Mouse (Mus musculus) kidney, postnatal 4 days (tissue): ENCODE data around the gene Calca.
"Not testable (repeated sequence)": the region's sequence is repeated elsewhere in the genome, so short reads cannot be mapped to it uniquely, and the experiment has no call there.

Experiments
- DNase-seq, 2 experiments: peaks; one replicate each; pipeline ENCODE4 v3.0.0; 2021; ENCODE audit warnings: mixed read lengths in 2 of 2

Gene Calca

DNA sequence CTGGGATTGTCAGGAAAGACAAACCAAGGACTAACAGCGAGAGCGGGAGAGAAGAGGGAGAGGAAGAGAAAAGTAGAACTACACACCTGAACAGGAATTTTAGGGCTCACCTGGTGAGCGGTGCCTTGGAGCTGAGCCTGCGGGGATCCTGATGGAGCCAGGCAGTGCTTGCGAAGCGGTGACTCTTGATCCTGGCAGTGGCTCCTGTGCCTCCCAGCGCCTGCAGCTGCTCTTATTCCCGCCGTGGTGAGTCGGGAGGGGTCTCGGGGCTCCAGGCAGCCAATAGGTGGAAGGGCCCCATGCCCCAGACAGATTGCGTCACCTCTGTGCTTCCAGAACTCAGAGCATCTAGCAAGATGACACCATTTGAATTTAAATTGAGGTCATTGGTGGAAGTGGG lies at the start of gene Calca:
Gene Calca, minus strand, starts transcription at position 256 of the 400 bp plus-strand sequence.
- DNase-seq = peak; percentile 15 to 23

DNA sequence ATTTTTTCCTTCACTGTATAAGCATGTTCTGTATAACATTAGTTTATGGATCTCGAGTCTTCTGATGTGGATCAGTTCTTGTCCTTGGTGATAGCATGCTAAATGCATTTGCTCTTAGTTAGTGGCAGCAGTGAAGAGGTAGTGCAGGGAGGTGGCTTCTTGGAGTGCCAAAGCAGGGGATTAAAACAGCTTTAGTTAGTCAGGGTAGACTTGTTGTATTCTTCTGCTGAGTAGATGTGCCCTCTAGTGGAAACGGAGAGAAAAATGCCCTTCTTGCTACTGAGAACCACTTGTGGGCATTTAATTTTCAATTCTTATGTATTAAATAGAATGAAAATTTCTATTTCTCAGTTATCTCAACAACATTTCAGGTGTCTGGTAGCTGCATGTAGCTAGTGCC lies 36.5 kb upstream of the Calca start:
- no peak for DNase-seq

DNA sequence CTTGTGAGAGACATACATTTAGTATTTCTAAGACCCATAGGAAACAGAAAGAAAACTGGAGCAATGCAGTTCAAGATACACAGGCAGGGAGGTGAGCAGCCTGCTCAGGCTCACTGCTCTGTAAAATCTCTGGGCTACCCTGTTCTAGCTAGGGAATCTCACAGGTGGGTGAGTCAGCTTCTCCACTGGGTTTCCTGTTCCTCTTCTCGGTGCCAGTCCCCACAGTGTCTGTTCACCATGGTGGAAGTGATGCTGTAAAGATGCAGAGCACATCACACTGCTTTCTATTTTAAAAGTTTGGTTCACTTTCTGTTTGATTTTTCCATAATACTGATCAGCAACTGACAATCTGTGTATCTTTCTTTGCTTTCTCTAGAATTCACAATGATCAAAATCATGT lies 35.2 kb upstream of the Calca start:
- no peak for DNase-seq

DNA sequence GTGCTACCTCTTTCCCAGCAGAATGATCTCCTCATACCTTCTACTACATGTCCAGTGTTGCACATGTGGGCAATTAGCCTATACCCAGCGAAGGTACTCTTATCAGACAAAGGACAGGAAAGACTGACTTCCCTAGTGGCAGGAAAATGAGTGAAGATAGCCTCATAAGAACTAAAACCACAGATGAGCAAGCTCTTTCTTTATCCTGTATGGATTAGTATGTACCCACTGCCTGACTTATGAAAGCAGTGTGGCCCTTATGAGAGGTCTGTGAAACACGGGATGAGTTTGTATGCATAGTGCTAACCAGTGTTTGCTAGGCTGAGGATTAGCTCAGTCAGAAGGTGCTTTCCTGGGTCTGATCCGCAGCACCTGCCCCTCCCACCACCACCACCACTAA lies 13.6 kb upstream of the Calca start:
- no peak for DNase-seq

DNA sequence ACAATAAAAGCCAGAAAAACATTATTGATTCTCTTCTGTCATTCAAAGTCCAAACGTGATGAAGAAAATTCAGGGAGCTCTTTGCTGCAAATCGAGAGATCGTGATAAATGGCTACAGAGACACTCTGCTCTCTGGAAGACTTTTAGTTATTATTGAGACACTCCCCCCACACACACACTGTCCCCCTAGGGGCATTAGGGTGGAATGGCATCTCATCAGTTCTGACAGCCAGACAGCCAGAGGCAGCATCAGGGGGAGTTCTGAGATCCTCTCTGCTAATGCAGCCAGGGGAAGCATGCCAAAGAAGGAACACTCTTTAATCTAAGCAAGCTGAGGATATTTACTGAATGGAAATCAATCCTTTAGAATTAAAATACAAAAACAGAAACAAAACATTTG lies 12.6 kb upstream of the Calca start:
- no peak for DNase-seq

DNA sequence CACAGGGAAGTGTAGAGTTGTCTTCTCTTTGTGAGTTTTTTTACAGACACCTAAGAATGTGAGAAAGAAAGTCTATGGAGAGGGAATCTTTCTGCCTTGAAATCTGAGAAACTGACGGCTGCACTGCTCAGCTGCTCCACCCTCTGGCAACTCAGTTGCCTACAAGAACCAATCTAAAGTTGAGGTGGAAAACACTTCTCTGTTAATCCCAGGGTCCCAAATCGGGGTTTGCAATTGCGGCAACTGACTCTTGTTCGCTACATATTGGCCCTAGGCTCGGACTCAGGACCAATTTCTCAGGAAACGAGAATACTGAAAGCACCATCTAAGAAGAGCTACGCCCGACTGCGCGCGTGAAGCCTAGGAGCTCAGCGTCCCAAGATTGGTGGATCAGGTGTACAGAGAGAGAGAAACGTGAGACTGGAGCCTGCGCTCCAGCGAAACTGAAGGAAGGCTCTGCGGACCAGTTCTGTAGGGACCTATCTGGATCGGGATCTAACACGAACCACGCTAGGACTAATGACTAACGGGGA lies 522 bp downstream of the Calca start:
- peak; percentile 61 to 65 for DNase-seq

DNA sequence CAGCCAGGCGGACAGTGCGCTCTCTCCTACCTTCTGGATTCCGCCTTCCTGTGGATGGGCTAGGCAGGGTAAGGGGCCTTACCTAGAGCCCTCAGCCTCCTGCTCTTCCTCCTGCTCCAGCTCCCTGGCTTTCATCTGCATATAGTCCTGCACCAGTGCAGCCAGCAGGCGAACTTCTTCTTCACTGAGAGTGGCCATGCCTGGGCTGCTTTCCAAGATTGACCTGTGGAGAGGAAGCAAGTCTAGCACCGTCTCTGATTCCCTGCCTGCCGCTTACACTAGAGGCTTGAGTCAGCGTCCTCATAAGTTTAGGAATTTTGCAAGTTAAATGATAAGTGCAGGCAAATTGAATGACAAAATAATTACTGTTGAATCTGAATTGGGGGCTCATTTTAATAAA lies 1.8 kb downstream of the Calca start:
- no peak for DNase-seq

DNA sequence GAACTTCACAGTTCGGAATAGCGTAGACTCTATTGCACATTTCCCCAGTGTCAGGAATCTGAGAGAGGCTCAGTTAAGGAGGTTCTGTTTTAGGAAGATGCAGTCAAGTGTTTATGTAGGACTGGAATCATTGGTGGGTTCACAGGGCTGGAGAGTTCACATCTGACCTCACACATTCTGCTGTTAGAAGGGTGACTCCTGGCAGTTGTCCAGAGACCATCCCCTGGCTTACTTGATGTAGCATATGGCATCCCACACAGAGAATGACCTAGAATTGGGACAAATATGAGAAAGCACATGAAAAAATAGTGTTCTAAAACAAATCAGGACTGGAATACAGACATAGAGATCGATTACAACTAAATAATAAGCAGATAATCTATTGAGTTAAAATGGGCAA lies 10.2 kb downstream of the Calca start:
- DNase-seq = no peak

DNA sequence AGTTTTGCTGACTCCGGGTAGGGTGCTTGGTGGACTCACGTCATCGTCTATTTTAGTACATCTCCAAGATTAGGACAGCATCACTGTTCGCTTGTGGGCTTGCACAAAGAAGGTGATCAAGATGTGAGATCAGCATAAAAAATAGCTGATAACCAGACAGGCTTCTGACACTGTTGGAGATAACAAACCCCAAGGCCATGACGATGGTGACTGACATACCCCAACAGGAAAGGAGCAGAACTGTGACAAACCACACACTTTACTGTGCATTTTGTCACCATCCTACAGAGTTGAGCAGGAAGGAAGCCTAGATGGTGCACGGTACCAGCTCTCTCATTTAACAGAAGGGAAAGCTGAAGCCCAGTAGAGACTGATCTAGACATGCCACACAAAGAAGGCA lies 19.4 kb downstream of the Calca start:
- no peak for DNase-seq

DNA sequence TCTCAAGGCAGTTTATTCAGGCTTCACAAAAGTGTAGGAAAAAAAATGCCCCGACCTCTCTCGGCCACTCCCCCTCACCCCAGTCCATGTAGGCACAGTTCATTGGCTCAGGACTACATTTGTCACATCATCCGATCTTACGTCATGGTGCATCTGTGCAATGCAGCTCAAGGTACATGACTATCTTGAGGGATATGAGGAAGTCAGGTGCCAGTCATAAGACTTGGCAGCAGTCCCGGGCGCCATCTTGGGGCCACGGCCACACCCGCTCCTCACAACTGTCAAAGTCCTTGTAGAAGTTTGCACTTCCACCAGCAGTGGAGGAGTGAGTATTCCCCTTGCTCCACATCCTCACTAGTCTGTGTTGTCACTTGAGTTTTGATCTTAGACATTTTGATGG lies 41.8 kb downstream of the Calca start:
- DNase-seq = not testable (repeated sequence)

DNA sequence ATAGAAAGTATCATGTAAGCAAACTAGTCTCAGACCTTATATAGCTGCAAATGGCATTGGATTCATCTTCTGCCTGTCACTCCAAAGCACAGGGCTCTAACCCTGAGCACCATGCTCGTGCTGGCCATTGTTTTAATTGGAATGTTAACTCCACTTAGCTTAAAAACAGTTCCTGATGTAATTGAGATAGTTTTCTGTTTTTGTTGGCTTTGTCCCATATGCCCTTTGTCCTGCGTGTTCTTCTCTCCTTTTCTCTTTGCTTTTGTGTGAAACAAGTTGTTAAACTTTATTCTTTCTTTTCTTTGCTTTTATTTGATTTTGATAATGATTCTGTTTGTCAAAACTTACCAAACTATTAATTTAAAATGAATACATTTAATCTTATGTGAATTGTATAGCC lies 53.7 kb downstream of the Calca start:
- no peak for DNase-seq
